In genomic region chr7:27756351-27757047, GRCm38 (mm10) we compare ENCODE assay signal across 12 mouse cellular contexts. TPM values are rescaled to one million over a fixed set of nuclear protein-coding genes. Genes with fewer than 3 reads are reported as not detected.
A peak's percentile ranks its signal among the peaks of the same experiment; 100 is the strongest.
DNase-seq lines count a peak whose midpoint lies in the region; ATAC-seq and TF ChIP-seq lines count a peak whose summit lies in the region.
"Had no signal": no experiment of that assay in that cellular context is flagged by ENCODE, and none has a peak within 500 bp of the region (broad histone marks: within the 10 kb centered on the region; RNA-seq: fewer than 3 reads in every experiment).

No protein-coding gene starts in this region.

- ATAC-seq in forebrain, postnatal 0 days, result peak; percentile 91
- ATAC-seq in midbrain, embryonic 16.5 days, result peak; percentile 80
- ATAC-seq in activated CD4-positive, CD25-positive, alpha-beta regulatory T cell, adult 4 months, result no peak

- peak overlapping the region; percentile 54 for H3K27ac ChIP-seq in forebrain, postnatal 0 days (ENCODE audit: low read depth, low read length)
- H3K27ac ChIP-seq in midbrain, embryonic 16.5 days (ENCODE audit: low read length), result peak overlapping the region; percentile 76
- H3K27ac ChIP-seq: limb, embryonic 15.5 days had no signal

- H3K36me3 ChIP-seq in forebrain, postnatal 0 days (ENCODE audit: insufficient read depth), result peaks cover under 1% of the 10 kb centered on the region; the same call in 1 of the 2 replicates
- peaks cover 3% of the 10 kb centered on the region for H3K36me3 ChIP-seq in midbrain, embryonic 16.5 days (ENCODE audit: control insufficient read depth, insufficient read depth, low read length)

- TF ChIP-seq CTCF in forebrain, postnatal 0 days (IDR thresholded peaks at IDR 0.05; ENCODE audit: low read depth), result no peak

- WGBS in forebrain, postnatal 0 days, result 8% methylated on average over 5 of the region's 5 CpGs
- WGBS in midbrain, embryonic 16.5 days, result 6% methylated on average over 5 of the region's 5 CpGs

- H3K4me3 ChIP-seq in forebrain, postnatal 0 days (ENCODE audit: low read depth, low read length), result no peak overlapping the region
- no peak overlapping the region for H3K4me3 ChIP-seq in midbrain, embryonic 16.5 days (ENCODE audit: low read depth, low read length)
- H3K4me3 ChIP-seq: limb, embryonic 15.5 days had no signal

- H3K4me2 ChIP-seq in forebrain, postnatal 0 days (ENCODE audit: low read depth), result no peak overlapping the region; the same call in 1 of the 2 replicates
- peak overlapping the region; percentile 24 for H3K4me2 ChIP-seq in midbrain, embryonic 16.5 days (ENCODE audit: low read length)
- H3K4me2 ChIP-seq: limb, embryonic 15.5 days had no signal

- H3K4me1 ChIP-seq in forebrain, postnatal 0 days (ENCODE audit: insufficient read depth), result peaks cover 5% of the 10 kb centered on the region; the same call in 1 of the 2 replicates
- H3K4me1 ChIP-seq in midbrain, embryonic 16.5 days (ENCODE audit: control insufficient read depth, insufficient read depth, low read length), result peaks cover 12% of the 10 kb centered on the region
- H3K4me1 ChIP-seq: limb, embryonic 15.5 days had no signal

- DNase-seq in right cerebral cortex, adult 18-20 months, result peak; percentile 42
- no peak for DNase-seq in right cerebral cortex, postnatal 4 days
- DNase-seq in forebrain, postnatal 0 days, result peak; percentile 76
- DNase-seq in telencephalon, adult 2 months (ENCODE audit: low read depth, low spot score), result peak; percentile 75
- no peak for DNase-seq in adrenal gland, adult 2 months
- DNase-seq in kidney, postnatal 4 days, result no peak
- DNase-seq: adrenal gland, adult 8-10 months; gastrocnemius, postnatal 14 days; heart, postnatal 36 days had no signal

- H3K9ac ChIP-seq in forebrain, postnatal 0 days, result 0 out of 2 replicates have a peak overlapping the region, but pooled peaks have one; percentile 10
- no peak overlapping the region for H3K9ac ChIP-seq in midbrain, embryonic 16.5 days (ENCODE audit: low read depth, low read length)
- H3K9ac ChIP-seq: limb, embryonic 15.5 days had no signal

- H3K9me3 ChIP-seq in forebrain, postnatal 0 days (ENCODE audit: low read length), result no peaks in the 10 kb centered on the region
- H3K9me3 ChIP-seq in midbrain, embryonic 16.5 days (replicated peaks; ENCODE audit: control insufficient read depth, low read length, poor library complexity, severe bottlenecking), result no peaks in the 10 kb centered on the region
- H3K9me3 ChIP-seq: limb, embryonic 15.5 days had no signal

- H3K27me3 ChIP-seq in forebrain, postnatal 0 days (ENCODE audit: insufficient read depth, low read length), result no peaks in the 10 kb centered on the region
- no peaks in the 10 kb centered on the region for H3K27me3 ChIP-seq in midbrain, embryonic 16.5 days (ENCODE audit: control insufficient read depth, insufficient read depth, low read depth, low read length)
- H3K27me3 ChIP-seq: limb, embryonic 15.5 days had no signal

RNA-seq across cellular contexts. Expression of gene Zfp60, which starts 25.3 kb away (rescaled TPM):
- total RNA-seq in forebrain, postnatal 0 days (2014; rRNA removed), result 41.3 and 46.0 TPM in 2 replicates
- 24.3 and 44.3 TPM in 2 replicates for polyA plus RNA-seq in forebrain, postnatal 0 days (2015; fragmentation: Nextera tagmentation; extraction: Ambion mirVana)
- polyA plus RNA-seq in midbrain, embryonic 16.5 days (2015; fragmentation: Nextera tagmentation; extraction: Ambion mirVana), result 111 and 125 TPM in 2 replicates
- 10 to 100 TPM; 12.7 to 14.1 TPM for total RNA-seq in adrenal gland, adult 2 months (2021)
- polyA plus RNA-seq in adrenal gland, adult 2 months (2012; rRNA removed), result 0.40 and 0.85 TPM in 2 replicates
- 1 to 10 TPM; 7.0 to 8.0 TPM for polyA plus RNA-seq in activated CD4-positive, CD25-positive, alpha-beta regulatory T cell, adult 4 months (2017; shearing (Covaris generic))

RNA-seq across cellular contexts. Expression of gene Zfp626, which starts 50.5 kb away (rescaled TPM):
- total RNA-seq in forebrain, postnatal 0 days (2014; rRNA removed), result 4.6 and 9.5 TPM in 2 replicates
- polyA plus RNA-seq in forebrain, postnatal 0 days (2015; fragmentation: Nextera tagmentation; extraction: Ambion mirVana), result 0.84 and 1.1 TPM in 2 replicates
- polyA plus RNA-seq in midbrain, embryonic 16.5 days (2015; fragmentation: Nextera tagmentation; extraction: Ambion mirVana), result 1.4 and 2.0 TPM in 2 replicates
- 1 to 10 TPM; 5.4 to 7.6 TPM for total RNA-seq in adrenal gland, adult 2 months (2021)
- polyA plus RNA-seq in adrenal gland, adult 2 months (2012; rRNA removed), result 0.11 and 0.15 TPM in 2 replicates
- 1 to 10 TPM; 5.5 to 7.3 TPM for polyA plus RNA-seq in activated CD4-positive, CD25-positive, alpha-beta regulatory T cell, adult 4 months (2017; shearing (Covaris generic))

Comparison
In these comparisons a context has a peak if more than half of its experiments do, and no peak if none do; other contexts are left out.
1. DNase-seq: peak in right cerebral cortex, adult 18-20 months (single experiment), forebrain, postnatal 0 days (single experiment) and telencephalon, adult 2 months (single experiment); none in right cerebral cortex, postnatal 4 days (single experiment), adrenal gland, adult 2 months (single experiment) and kidney, postnatal 4 days (0 of 2).